14 mouse cellular contexts compared by ENCODE assay signal in the genomic region with DNA sequence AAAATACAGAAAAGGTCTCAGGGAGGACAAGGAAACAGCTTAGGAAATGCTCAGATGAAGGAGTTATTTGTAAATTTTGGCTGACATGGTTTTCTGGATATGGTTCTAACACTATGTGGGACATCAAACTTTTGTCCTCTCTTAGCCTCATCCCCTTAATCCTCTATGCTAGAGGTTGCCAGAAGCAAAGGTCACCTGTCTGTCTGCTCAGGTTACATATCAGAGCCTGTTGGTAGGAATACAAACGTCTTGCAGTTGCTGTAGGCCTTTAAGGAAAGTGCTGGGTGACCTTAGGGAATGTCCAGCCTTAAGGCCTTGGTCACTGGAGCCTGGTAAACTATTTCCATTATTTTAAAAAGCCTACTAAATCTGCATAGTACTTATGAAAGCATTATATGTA.
DNase-seq lines count a peak whose midpoint lies in the region.
"Had no signal": no experiment of that assay in that cellular context is flagged by ENCODE, and none has a peak within 500 bp of the region (broad histone marks: within the 10 kb centered on the region; RNA-seq: fewer than 3 reads in every experiment).

No protein-coding gene starts in this region.

- DNase-seq in gastrocnemius, adult 18-20 months (ENCODE audit: low spot score), result peak; percentile 50
- DNase-seq in gastrocnemius, postnatal 4 days (ENCODE audit: low spot score in 2 of 2), result no peak
- DNase-seq in gastrocnemius, postnatal 25 days, result peak; percentile 36
- no peak for DNase-seq in gastrocnemius, postnatal 10 days
- DNase-seq in skeletal muscle tissue, adult 2 months (ENCODE audit: low read depth, low spot score), result peak; percentile 69
- DNase-seq: adrenal gland, adult 8-10 months; adrenal gland, postnatal 14 days; adrenal gland, postnatal 36 days; B cell, adult 2 months; cerebellum, adult 11-12 months; cerebellum, adult 2 months; cerebellum, adult 9-10 months; cerebellum, postnatal 10 days; cerebellum, postnatal 25 days had no signal

Comparison
In these comparisons a context has a peak if more than half of its experiments do, and no peak if none do; other contexts are left out.
1. DNase-seq: peak in gastrocnemius, adult 18-20 months (single experiment), gastrocnemius, postnatal 25 days (single experiment) and skeletal muscle tissue, adult 2 months (single experiment); none in gastrocnemius, postnatal 4 days (0 of 2) and gastrocnemius, postnatal 10 days (single experiment).